Mouse (Mus musculus): ENCODE data around the gene Hoxd8. TPM values are rescaled to one million over a fixed set of nuclear protein-coding genes. Genes with fewer than 3 reads are reported as not detected.

Gene Hoxd8
- total RNA-seq, 4 experiments from 2014 or later: 33.3 to 45.8 (median 36.6) TPM

GRCm38 (mm10) chr2:74699664-74700545 is 4.5 kb upstream of the Hoxd8 start:
- DNase-seq: no peak

- no peak for DNase-seq
Observed at GRCm38 (mm10) chr2:74700546-74701112, 3.8 kb upstream of the Hoxd8 start.

- DNase-seq: peak; percentile 44
Observed at GRCm38 (mm10) chr2:74701949-74702819, 2.2 kb upstream of the Hoxd8 start.

GRCm38 (mm10) chr2:74702820-74703219 is 1.6 kb upstream of the Hoxd8 start:
- no peak for DNase-seq

GRCm38 (mm10) chr2:74703317-74703716 is 1.1 kb upstream of the Hoxd8 start:
- DNase-seq: no peak

GRCm38 (mm10) chr2:74703720-74704392 is 559 bp upstream of the Hoxd8 start:
- no peak for DNase-seq

- DNase-seq: no peak
Observed at GRCm38 (mm10) chr2:74704999-74705466, 618 bp downstream of the Hoxd8 start.

- DNase-seq: peak; percentile 63
Observed at GRCm38 (mm10) chr2:74705467-74706089, 1.2 kb downstream of the Hoxd8 start.

GRCm38 (mm10) chr2:74706393-74706960 is 2.1 kb downstream of the Hoxd8 start:
- DNase-seq: no peak

- DNase-seq: no peak
Observed at GRCm38 (mm10) chr2:74707599-74707998, 3.2 kb downstream of the Hoxd8 start.

GRCm38 (mm10) chr2:74708676-74709075 is 4.3 kb downstream of the Hoxd8 start:
- DNase-seq: peak; percentile 70

GRCm38 (mm10) chr2:74709465-74710419 is 5.3 kb downstream of the Hoxd8 start:
- DNase-seq: no peak

GRCm38 (mm10) chr2:74710929-74711543 is 6.6 kb downstream of the Hoxd8 start:
- no peak for DNase-seq

- DNase-seq: peak; percentile 55
Observed at GRCm38 (mm10) chr2:74711721-74712621, 7.6 kb downstream of the Hoxd8 start, which contains the start of the genes Hoxd3 and Hoxd4. Gene Hoxd3 (plus strand): TSS chr2:74711927. Gene Hoxd4 (plus strand): TSS chr2:74711929.

- no peak for DNase-seq
Observed at GRCm38 (mm10) chr2:74713239-74714150, 9.1 kb downstream of the Hoxd8 start.

- no peak for DNase-seq
Observed at GRCm38 (mm10) chr2:74714156-74714789, 9.9 kb downstream of the Hoxd8 start.

- DNase-seq: peak; percentile 45
Observed at GRCm38 (mm10) chr2:74714881-74715280, 10.5 kb downstream of the Hoxd8 start.
